Mouse (Mus musculus): ENCODE results near the gene Pick1.

- no peak for TF ChIP-seq POLR2A (IDR thresholded peaks at IDR 0.05; ENCODE audit: low read depth, low read length)
- no peak for TF ChIP-seq CTCF (IDR thresholded peaks at IDR 0.05; ENCODE audit: borderline replicate concordance, insufficient read depth, low read length)
These were observed 27.4 kb upstream of the Pick1 start for GRCm38 (mm10) chr15:79201491-79202150.

Data from embryonic fibroblast, embryonic 13.5 days (primary cell).